Mouse (Mus musculus): ENCODE results near the gene Ap2b1. TPM values are rescaled to one million over a fixed set of nuclear protein-coding genes. Genes with fewer than 3 reads are reported as not detected.

Ap2b1 gene
- polyA plus RNA-seq, 1 experiment: 263 TPM

GRCm38 (mm10) chr11:83394802-83395439 lies 96.1 kb downstream of the Ap2b1 start:
- Histone ChIP-seq H3K4me1 (ENCODE audit: control insufficient read depth, insufficient read depth, low read length) (no peaks in the 10 kb centered on the region), H3K27ac (ENCODE audit: control insufficient read depth, insufficient read depth, low read depth, low read length) (no peak overlapping the region), H3K4me3 (ENCODE audit: control insufficient read depth, low read depth, low read length) (no peak overlapping the region), H3K27me3 (ENCODE audit: control insufficient read depth, insufficient read depth, low read length) (no peaks in the 10 kb centered on the region), H3K36me3 (ENCODE audit: control insufficient read depth, insufficient read depth, low read length) (peaks cover 7% of the 10 kb centered on the region)
- TF ChIP-seq POLR2A (IDR thresholded peaks at IDR 0.05; ENCODE audit: control insufficient read depth, low read depth, low read length): no peak

GRCm38 (mm10) chr11:83397626-83398025 lies 98.8 kb downstream of the Ap2b1 start:
- Histone ChIP-seq H3K4me3 (ENCODE audit: control insufficient read depth, low read depth, low read length) (no peak overlapping the region), H3K27me3 (ENCODE audit: control insufficient read depth, insufficient read depth, low read length) (no peaks in the 10 kb centered on the region), H3K4me1 (ENCODE audit: control insufficient read depth, insufficient read depth, low read length) (no peaks in the 10 kb centered on the region), H3K36me3 (ENCODE audit: control insufficient read depth, insufficient read depth, low read length) (peaks cover 7% of the 10 kb centered on the region), H3K27ac (ENCODE audit: control insufficient read depth, insufficient read depth, low read depth, low read length) (no peak overlapping the region)
- TF ChIP-seq CTCF (IDR thresholded peaks at IDR 0.05; ENCODE audit: control insufficient read depth, insufficient read depth, insufficient replicate concordance, low read depth, low read length): no peak
- no peak for TF ChIP-seq POLR2A (IDR thresholded peaks at IDR 0.05; ENCODE audit: control insufficient read depth, low read depth, low read length)

GRCm38 (mm10) chr11:83398724-83399123 lies 99.9 kb downstream of the Ap2b1 start:
- TF ChIP-seq POLR2A (IDR thresholded peaks at IDR 0.05; ENCODE audit: control insufficient read depth, low read depth, low read length) (no peak), CTCF (IDR thresholded peaks at IDR 0.05; ENCODE audit: control insufficient read depth, insufficient read depth, insufficient replicate concordance, low read depth, low read length) (no peak)
- Histone ChIP-seq H3K4me3 (ENCODE audit: control insufficient read depth, low read depth, low read length) (no peak overlapping the region), H3K27ac (ENCODE audit: control insufficient read depth, insufficient read depth, low read depth, low read length) (no peak overlapping the region), H3K36me3 (ENCODE audit: control insufficient read depth, insufficient read depth, low read length) (peaks cover 3% of the 10 kb centered on the region; the same call in 1 of the 2 replicates), H3K4me1 (ENCODE audit: control insufficient read depth, insufficient read depth, low read length) (no peaks in the 10 kb centered on the region), H3K27me3 (ENCODE audit: control insufficient read depth, insufficient read depth, low read length) (no peaks in the 10 kb centered on the region)

GRCm38 (mm10) chr11:83403787-83404186 lies 105.0 kb downstream of the Ap2b1 start:
- Histone ChIP-seq H3K27me3 (ENCODE audit: control insufficient read depth, insufficient read depth, low read length) (no peaks in the 10 kb centered on the region), H3K36me3 (ENCODE audit: control insufficient read depth, insufficient read depth, low read length) (no peaks in the 10 kb centered on the region), H3K27ac (ENCODE audit: control insufficient read depth, insufficient read depth, low read depth, low read length) (no peak overlapping the region), H3K4me1 (ENCODE audit: control insufficient read depth, insufficient read depth, low read length) (no peaks in the 10 kb centered on the region), H3K4me3 (ENCODE audit: control insufficient read depth, low read depth, low read length) (no peak overlapping the region)
- no peak for TF ChIP-seq POLR2A (IDR thresholded peaks at IDR 0.05; ENCODE audit: control insufficient read depth, low read depth, low read length)
- TF ChIP-seq CTCF (IDR thresholded peaks at IDR 0.05; ENCODE audit: control insufficient read depth, insufficient read depth, insufficient replicate concordance, low read depth, low read length): no peak

DNA sequence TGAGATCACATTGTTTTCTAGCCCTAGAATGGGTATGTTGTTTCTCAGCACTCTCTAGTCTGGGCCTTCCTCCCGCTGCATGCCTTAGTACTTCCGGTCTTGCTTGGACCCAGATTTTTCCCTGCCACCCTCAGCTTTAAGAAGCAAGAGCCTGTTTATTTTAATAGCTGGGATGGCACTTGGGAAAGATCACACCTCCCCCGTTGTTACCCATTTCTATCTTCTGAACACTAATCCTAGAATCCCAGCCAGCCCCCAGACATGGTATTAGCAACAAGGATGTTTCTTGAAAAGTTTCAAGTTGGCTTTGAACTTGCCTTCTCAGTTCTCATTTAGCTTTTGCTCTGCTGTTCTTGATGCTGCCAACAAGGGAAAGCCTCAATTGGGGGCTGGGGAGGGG lies 107.6 kb downstream of the Ap2b1 start:
- Histone ChIP-seq H3K27me3 (ENCODE audit: control insufficient read depth, insufficient read depth, low read length) (no peaks in the 10 kb centered on the region), H3K27ac (ENCODE audit: control insufficient read depth, insufficient read depth, low read depth, low read length) (no peak overlapping the region), H3K36me3 (ENCODE audit: control insufficient read depth, insufficient read depth, low read length) (no peaks in the 10 kb centered on the region), H3K4me1 (ENCODE audit: control insufficient read depth, insufficient read depth, low read length) (peaks cover 6% of the 10 kb centered on the region), H3K4me3 (ENCODE audit: control insufficient read depth, low read depth, low read length) (no peak overlapping the region)
- no peak for TF ChIP-seq CTCF (IDR thresholded peaks at IDR 0.05; ENCODE audit: control insufficient read depth, insufficient read depth, insufficient replicate concordance, low read depth, low read length)
- TF ChIP-seq POLR2A (IDR thresholded peaks at IDR 0.05; ENCODE audit: control insufficient read depth, low read depth, low read length): no peak

GRCm38 (mm10) chr11:83408242-83408641 lies 109.4 kb downstream of the Ap2b1 start:
- H3K27ac ChIP-seq (ENCODE audit: control insufficient read depth, insufficient read depth, low read depth, low read length): no peak overlapping the region
- TF ChIP-seq POLR2A (IDR thresholded peaks at IDR 0.05; ENCODE audit: control insufficient read depth, low read depth, low read length): no peak
- H3K4me1 ChIP-seq (ENCODE audit: control insufficient read depth, insufficient read depth, low read length): peaks cover 6% of the 10 kb centered on the region
- H3K27me3 ChIP-seq (ENCODE audit: control insufficient read depth, insufficient read depth, low read length): no peaks in the 10 kb centered on the region
- H3K4me3 ChIP-seq (ENCODE audit: control insufficient read depth, low read depth, low read length): no peak overlapping the region
- no peaks in the 10 kb centered on the region for H3K36me3 ChIP-seq (ENCODE audit: control insufficient read depth, insufficient read depth, low read length)

DNA sequence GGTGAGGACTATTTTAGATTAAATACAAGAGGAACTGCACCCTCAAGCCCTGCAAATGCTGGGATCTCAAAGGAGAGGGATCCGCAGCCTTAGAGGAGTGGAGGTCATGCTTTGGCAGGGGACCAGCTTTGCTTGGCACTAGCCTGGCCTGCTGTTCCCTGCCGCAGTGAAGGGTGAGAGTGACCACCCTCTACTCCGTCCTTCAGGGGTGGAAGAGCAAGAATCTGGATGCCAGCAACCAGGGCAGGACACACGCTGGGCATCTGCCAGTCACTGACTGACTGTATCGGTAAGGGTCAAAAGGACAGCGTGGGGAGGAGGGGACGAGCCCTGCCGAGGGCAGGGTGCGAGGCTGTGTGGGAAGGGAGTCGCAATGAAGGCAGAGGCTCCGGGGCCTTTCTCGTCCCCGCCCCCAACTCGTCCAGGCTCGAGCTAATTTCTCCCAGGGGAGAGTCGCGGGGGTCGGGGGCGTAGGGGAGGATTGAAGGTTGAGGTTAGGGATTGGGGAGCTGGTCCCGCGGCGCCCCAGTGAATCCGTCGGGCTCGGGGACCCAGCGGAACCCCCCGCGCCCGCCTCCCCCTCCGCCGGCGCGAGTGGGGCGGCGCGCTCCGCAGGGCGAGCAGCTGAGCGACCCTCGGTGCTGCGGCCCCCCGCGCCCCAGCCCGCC lies 110.4 kb downstream of the Ap2b1 start, which contains the start of gene Rasl10b:
TSS of gene Rasl10b (plus strand) at position 51 of the 668 bp plus-strand sequence.
- Histone ChIP-seq H3K36me3 (ENCODE audit: control insufficient read depth, insufficient read depth, low read length) (no peaks in the 10 kb centered on the region), H3K4me1 (ENCODE audit: control insufficient read depth, insufficient read depth, low read length) (peaks cover 6% of the 10 kb centered on the region), H3K27ac (ENCODE audit: control insufficient read depth, insufficient read depth, low read depth, low read length) (no peak within 1 kb of the TSS), H3K27me3 (ENCODE audit: control insufficient read depth, insufficient read depth, low read length) (no peaks in the 10 kb centered on the region), H3K4me3 (ENCODE audit: control insufficient read depth, low read depth, low read length) (peak within 1 kb of the TSS; percentile 51)
- no peak for TF ChIP-seq CTCF (IDR thresholded peaks at IDR 0.05; ENCODE audit: control insufficient read depth, insufficient read depth, insufficient replicate concordance, low read depth, low read length)
- TF ChIP-seq POLR2A (IDR thresholded peaks at IDR 0.05; ENCODE audit: control insufficient read depth, low read depth, low read length): no peak; the same call in 1 of the 2 replicates
